Mouse (Mus musculus) embryonic facial prominence, embryonic 14.5 days (tissue): Measurements from ENCODE around the gene Prss53. TPM values are rescaled to one million over a fixed set of nuclear protein-coding genes. Genes with fewer than 3 reads are reported as not detected.

Experiments
- ATAC-seq: fragments of 200-750 bp; cut with Nextera tagmentation; 2 replicates; pipeline ENCODE4 v1.8.0; 2017; ENCODE audit warnings: low read depth, moderate number of reproducible peaks, moderate TSS enrichment
- DNase-seq: peaks from one replicate; pipeline ENCODE4 v3.0.0-alpha.2; 2015; ENCODE audit warnings: low spot score
- H3K27ac ChIP-seq: fragments of 300-500 bp; sonication (generic); replicated peaks from 2 replicates; pipeline ENCODE4 v1.5.1; 2014; ENCODE audit warnings: low read depth, mild to moderate bottlenecking, low read length, moderate library complexity
- H3K27me3 ChIP-seq: fragments of 300-500 bp; sonication (generic); replicated peaks from 2 replicates; pipeline ENCODE4 v1.6.1; 2014; ENCODE audit warnings: low read length; ENCODE audit not compliant: control insufficient read depth, insufficient read depth
- H3K36me3 ChIP-seq: fragments of 300-500 bp; sonication (generic); 2 replicates; pipeline ENCODE4 v1.6.1; 2014; ENCODE audit warnings: low read length, mixed read lengths; ENCODE audit not compliant: control insufficient read depth, insufficient read depth
- H3K4me1 ChIP-seq: fragments of 300-500 bp; sonication (generic); 2 replicates; pipeline ENCODE4 v1.6.1; 2014; ENCODE audit warnings: antibody characterized with exemption, low read length; ENCODE audit not compliant: control insufficient read depth, insufficient read depth
- H3K4me2 ChIP-seq: fragments of 300-500 bp; sonication (generic); 2 replicates; pipeline ENCODE4 v1.6.1; 2014; ENCODE audit warnings: low read depth, mild to moderate bottlenecking, low read length, moderate library complexity, mixed read lengths
- H3K4me3 ChIP-seq: fragments of 300-500 bp; sonication (generic); 2 replicates; pipeline ENCODE4 v1.5.1; 2014; ENCODE audit warnings: low read depth, mild to moderate bottlenecking, low read length
- H3K9ac ChIP-seq: fragments of 300-500 bp; sonication (generic); 2 replicates; pipeline ENCODE4 v1.6.1; 2014; ENCODE audit warnings: low read depth, mild to moderate bottlenecking, low read length, moderate library complexity, mixed read lengths
- H3K9me3 ChIP-seq: fragments of 300-500 bp; sonication (generic); 2 replicates; pipeline ENCODE4 v1.6.1; 2016; ENCODE audit warnings: low read length; ENCODE audit not compliant: control insufficient read depth
- WGBS: fragments of 180-500 bp; shearing (Covaris S2); extraction: QIAGEN DNeasy Blood & Tissue Kit; methylation state at CpG from one replicate; pipeline ENCODE4 v1.1.7; 2014; 5-methylcytosine and 5-hydroxymethylcytosine counted together
- polyA plus RNA-seq: library from polyadenylated mRNA; unstranded; fragments of >200 nt; fragmentation: Nextera tagmentation; extraction: Ambion mirVana; gene quantifications from 2 replicates; pipeline ENCODE4 v1.2.1, GENCODE M21; 2014

Prss53 gene
- polyA plus RNA-seq, result 1.8 and 2.4 TPM in 2 replicates

- Histone ChIP-seq H3K9ac (no peak within 1 kb of the TSS), H3K9me3 (no peaks in the 10 kb centered on the region), H3K4me1 (peaks cover 7% of the 10 kb centered on the region; the same call in 1 of the 2 replicates), H3K4me2 (no peak within 1 kb of the TSS), H3K27ac (no peak within 1 kb of the TSS), H3K36me3 (peaks cover 62% of the 10 kb centered on the region), H3K4me3 (no peak within 1 kb of the TSS), H3K27me3 (no peaks in the 10 kb centered on the region)
- WGBS, result 33% methylated on average over 4 of the region's 4 CpGs
- DNase-seq (peak; percentile 52), ATAC-seq (no peak)
These were observed at the start of gene Prss53 for GRCm38 (mm10) chr7:127890798-127891197. Prss53 (minus strand) TSS chr7:127890970.

DNA sequence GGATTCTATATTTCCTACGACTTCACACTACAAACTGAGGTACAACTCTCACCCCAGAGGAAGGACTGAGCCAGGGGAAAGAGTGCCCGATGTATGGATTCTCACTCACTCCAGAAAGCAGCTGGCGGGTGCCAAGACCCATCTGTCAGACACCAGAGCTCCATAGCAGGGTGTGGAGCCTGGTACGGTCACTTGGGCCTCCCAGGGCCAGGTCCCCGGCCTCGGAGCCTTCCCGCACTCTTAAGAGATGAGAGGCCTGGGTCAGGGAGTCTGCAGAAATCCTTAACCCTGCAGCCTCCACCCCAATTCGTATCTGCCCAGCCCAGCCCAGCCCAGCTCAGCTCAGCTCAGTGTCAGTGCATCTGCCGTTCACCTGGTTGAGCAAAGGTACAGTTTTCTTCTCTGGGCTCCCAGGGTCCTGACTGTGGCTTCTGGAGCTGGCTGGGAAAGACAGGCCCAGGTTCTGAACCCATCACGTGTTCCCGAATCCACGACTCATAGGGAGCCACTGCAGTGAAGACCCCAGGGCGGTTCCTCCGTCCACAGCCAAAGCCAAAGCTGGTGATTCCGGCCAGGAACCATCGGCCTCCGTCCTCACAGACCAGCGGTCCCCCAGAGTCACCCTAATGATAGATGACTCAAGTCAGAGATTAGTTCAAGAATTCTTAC is 45.6 kb upstream of the Prss53 start:
- peaks cover 12% of the 10 kb centered on the region for H3K4me1 ChIP-seq
- peak overlapping the region; percentile 81 for H3K4me2 ChIP-seq
- H3K27ac ChIP-seq, result no peak overlapping the region
- H3K36me3 ChIP-seq, result no peaks in the 10 kb centered on the region
- peak overlapping the region; percentile 68 for H3K9ac ChIP-seq
- H3K27me3 ChIP-seq, result no peaks in the 10 kb centered on the region
- WGBS, result 57% methylated on average over 18 of the region's 18 CpGs
- ATAC-seq (no peak), DNase-seq (no peak)
- H3K4me3 ChIP-seq, result peak overlapping the region; percentile 77
- H3K9me3 ChIP-seq, result no peaks in the 10 kb centered on the region

DNA sequence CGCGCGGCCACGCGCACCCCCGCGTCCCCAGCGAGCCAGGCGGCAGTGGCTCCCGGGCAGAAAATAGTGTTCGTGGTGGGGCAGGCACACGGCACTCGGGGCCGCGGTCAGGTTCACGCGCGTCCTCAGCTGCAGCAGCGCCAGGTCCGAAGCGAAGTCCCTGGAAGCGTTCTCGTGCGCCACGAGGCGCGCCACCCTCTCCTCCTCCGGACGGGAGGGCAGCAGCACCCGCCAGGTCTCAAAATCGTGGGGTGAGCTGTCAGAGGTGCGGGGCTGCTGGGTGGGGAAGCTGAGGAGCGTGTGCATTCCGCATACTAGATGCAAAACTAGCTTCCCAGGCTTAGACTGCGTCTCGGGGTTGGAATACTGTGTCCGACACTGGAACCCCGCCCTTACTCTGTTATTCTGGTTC is 45.0 kb upstream of the Prss53 start:
- ATAC-seq, result peak; percentile 31
- WGBS, result under 1% methylated on average over 27 of the region's 38 CpGs

GRCm38 (mm10) chr7:127935028-127935722 is 44.4 kb upstream of the Prss53 start:
- Histone ChIP-seq H3K4me3 (peak overlapping the region; percentile 77), H3K36me3 (no peaks in the 10 kb centered on the region), H3K9me3 (no peaks in the 10 kb centered on the region), H3K27me3 (0 out of 2 replicates have a peak, but pooled peaks cover 2% of the 10 kb centered on the region), H3K4me1 (peaks cover 13% of the 10 kb centered on the region), H3K9ac (peak overlapping the region; percentile 68), H3K27ac (peak overlapping the region; percentile 78), H3K4me2 (peak overlapping the region; percentile 81)
- peak; percentile 95 for ATAC-seq
- WGBS, result 8% methylated on average over 24 of the region's 32 CpGs
- DNase-seq, result peak; percentile 98

More for the DNA sequence above, 45.0 kb upstream of the Prss53 start:
- Histone ChIP-seq H3K4me2 (peak overlapping the region; percentile 81), H3K9ac (peak overlapping the region; percentile 68), H3K27me3 (no peaks in the 10 kb centered on the region), H3K4me1 (peaks cover 13% of the 10 kb centered on the region), H3K9me3 (no peaks in the 10 kb centered on the region), H3K4me3 (peak overlapping the region; percentile 77), H3K27ac (peak overlapping the region; percentile 65; the same call in 1 of the 2 replicates), H3K36me3 (no peaks in the 10 kb centered on the region)
- DNase-seq, result peak; percentile 29

GRCm38 (mm10) chr7:127934075-127934474 is 43.3 kb upstream of the Prss53 start:
- 0 out of 2 replicates have a peak overlapping the region, but pooled peaks have one; percentile 58 for H3K9ac ChIP-seq
- 72% methylated on average over 5 of the region's 5 CpGs for WGBS

DNA sequence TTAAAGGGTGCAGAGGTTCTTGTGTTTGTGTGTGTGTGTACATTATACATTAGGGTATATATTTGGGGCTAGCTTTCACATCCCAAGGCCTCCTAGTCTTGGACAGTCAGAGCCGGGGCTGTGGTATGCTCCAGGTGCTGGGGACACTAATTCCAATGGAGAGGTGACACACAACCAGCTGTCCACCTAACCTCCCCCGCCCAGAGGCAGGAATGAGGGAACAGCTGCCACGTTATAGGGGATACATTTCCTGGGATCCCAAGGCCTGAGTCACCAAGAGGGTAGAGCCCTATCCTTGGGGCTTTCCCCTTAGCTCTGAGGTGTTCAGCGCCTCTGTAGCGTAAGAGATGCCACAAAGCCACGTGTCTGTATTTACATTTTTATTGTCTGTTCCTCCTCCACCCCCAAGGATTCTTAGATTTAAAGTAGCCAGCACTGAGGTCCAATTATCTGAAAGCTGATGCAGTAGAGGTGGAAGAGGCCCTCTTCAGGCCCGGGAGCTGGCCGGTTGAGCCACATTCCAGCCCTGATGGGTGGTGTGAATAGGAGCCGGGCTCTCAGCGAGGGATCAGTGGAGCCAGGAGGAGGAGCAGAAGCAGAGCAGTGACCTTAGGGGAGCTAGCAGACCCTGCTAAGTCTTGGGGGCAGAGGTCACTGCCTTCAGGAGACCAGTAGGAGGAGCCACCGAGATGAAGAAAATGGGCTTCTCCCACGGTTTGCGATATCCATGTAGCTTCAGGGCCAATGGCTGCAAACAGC is 41.7 kb upstream of the Prss53 start:
- Histone ChIP-seq H3K27me3 (peaks cover 18% of the 10 kb centered on the region; the same call in 1 of the 2 replicates), H3K36me3 (no peaks in the 10 kb centered on the region), H3K27ac (no peak overlapping the region), H3K4me1 (peaks cover 13% of the 10 kb centered on the region), H3K9me3 (no peaks in the 10 kb centered on the region), H3K4me2 (no peak overlapping the region), H3K4me3 (no peak overlapping the region), H3K9ac (no peak overlapping the region)
- ATAC-seq (peak; percentile 24; the same call in 1 of the 2 replicates), DNase-seq (peak; percentile 72)
- 16% methylated on average over 13 of the region's 13 CpGs for WGBS

More at GRCm38 (mm10) chr7:127934075-127934474, 43.3 kb upstream of the Prss53 start:
- no peaks in the 10 kb centered on the region for H3K36me3 ChIP-seq
- no peak overlapping the region for H3K4me2 ChIP-seq
- DNase-seq, result no peak
- no peak for ATAC-seq
- no peaks in the 10 kb centered on the region for H3K9me3 ChIP-seq
- peaks cover 9% of the 10 kb centered on the region; the same call in 1 of the 2 replicates for H3K27me3 ChIP-seq
- H3K4me1 ChIP-seq, result peaks cover 13% of the 10 kb centered on the region
- H3K27ac ChIP-seq, result no peak overlapping the region
- no peak overlapping the region for H3K4me3 ChIP-seq

- H3K27ac ChIP-seq, result peak overlapping the region; percentile 36; the same call in 1 of the 2 replicates
- H3K27me3 ChIP-seq, result peaks cover 18% of the 10 kb centered on the region; the same call in 1 of the 2 replicates
- H3K36me3 ChIP-seq, result peaks cover 3% of the 10 kb centered on the region; the same call in 1 of the 2 replicates
- no peak overlapping the region for H3K9ac ChIP-seq
- H3K9me3 ChIP-seq, result no peaks in the 10 kb centered on the region
- H3K4me2 ChIP-seq, result no peak overlapping the region
- whole genome bisulfite sequencing, result 27% methylated on average over 13 of the region's 13 CpGs
- ATAC-seq, result peak; percentile 8; the same call in 1 of the 2 replicates
- peaks cover 13% of the 10 kb centered on the region for H3K4me1 ChIP-seq
- H3K4me3 ChIP-seq, result no peak overlapping the region
- DNase-seq, result peak; percentile 57
These were observed 40.8 kb upstream of the Prss53 start for GRCm38 (mm10) chr7:127931351-127932135.
